Mouse (Mus musculus) brain, embryonic 14.5 days (tissue): ENCODE measurements around the gene Large1.

Experiments
- CTCF ChIP-seq: fragments of 200-500 bp; IDR thresholded peaks from 2 replicates; pipeline ENCODE4 v1.5.1; 2012; ENCODE audit warnings: inconsistent platforms, mild to moderate bottlenecking, moderate library complexity, borderline replicate concordance; ENCODE audit not compliant: insufficient read depth, insufficient read length; ENCODE audit errors: extremely low read depth
- POLR2A ChIP-seq: fragments of 200-500 bp; IDR thresholded peaks from 2 replicates; pipeline ENCODE4 v1.6.1; 2012; ENCODE audit warnings: mild to moderate bottlenecking, inconsistent platforms, borderline replicate concordance; ENCODE audit not compliant: poor library complexity, insufficient read depth, insufficient read length, severe bottlenecking; ENCODE audit errors: extremely low read depth

GRCm38 (mm10) chr8:72883033-72883432, 470.3 kb downstream of the Large1 start:
- TF ChIP-seq CTCF = no peak
- TF ChIP-seq POLR2A = no peak
